Mouse (Mus musculus) testis, postnatal 10 days (tissue): ENCODE measurements around the gene Gm18336.
"Not testable (repeated sequence)": the region's sequence is repeated elsewhere in the genome, so short reads cannot be mapped to it uniquely, and the experiment has no call there.

Experiments
- DNase-seq: peaks from one replicate; pipeline ENCODE4 v3.0.0; 2021; ENCODE audit warnings: low spot score

The Gm18336 gene

GRCm38 (mm10) chrX:73398636-73399035 lies at the start of gene Gm18336:
Gm18336 (minus strand) TSS chrX:73398736.
- DNase-seq, result not testable (repeated sequence)

- DNase-seq, result no peak
Measured at GRCm38 (mm10) chrX:73441428-73441827, 42.9 kb upstream of the Gm18336 start.

GRCm38 (mm10) chrX:73435252-73435651 lies 36.7 kb upstream of the Gm18336 start, which contains the start of gene Trex2:
Trex2 (minus strand) TSS chrX:73435344.
- no peak for DNase-seq

GRCm38 (mm10) chrX:73432850-73433249 lies 34.3 kb upstream of the Gm18336 start:
- no peak for DNase-seq

- DNase-seq, result no peak
Measured at GRCm38 (mm10) chrX:73430036-73430435, 31.5 kb upstream of the Gm18336 start.

GRCm38 (mm10) chrX:73412767-73413166 lies 14.2 kb upstream of the Gm18336 start:
- no peak for DNase-seq

GRCm38 (mm10) chrX:73410880-73411517 lies 12.5 kb upstream of the Gm18336 start, which contains the start of gene Zfp92:
Zfp92 (plus strand) TSS chrX:73411096.
- DNase-seq, result no peak

- DNase-seq, result no peak
Measured at GRCm38 (mm10) chrX:73401616-73402015, 3.1 kb upstream of the Gm18336 start.

- no peak for DNase-seq
Measured at GRCm38 (mm10) chrX:73400951-73401350, 2.4 kb upstream of the Gm18336 start.

- no peak for DNase-seq
Measured at GRCm38 (mm10) chrX:73396446-73396845, 2.1 kb downstream of the Gm18336 start.

- DNase-seq, result no peak
Measured at GRCm38 (mm10) chrX:73391481-73391880, 7.1 kb downstream of the Gm18336 start.

- no peak for DNase-seq
Measured at GRCm38 (mm10) chrX:73384924-73385323, 13.6 kb downstream of the Gm18336 start.

GRCm38 (mm10) chrX:73384419-73384818 lies 14.1 kb downstream of the Gm18336 start:
- DNase-seq, result no peak

- DNase-seq, result no peak
Measured at GRCm38 (mm10) chrX:73363291-73363690, 35.2 kb downstream of the Gm18336 start.

- no peak for DNase-seq
Measured at GRCm38 (mm10) chrX:73356719-73357118, 41.8 kb downstream of the Gm18336 start.

- DNase-seq, result no peak
Measured at GRCm38 (mm10) chrX:73356163-73356562, 42.4 kb downstream of the Gm18336 start.
